Mouse (Mus musculus): ENCODE measurements around the gene Arhgap28.

DNA sequence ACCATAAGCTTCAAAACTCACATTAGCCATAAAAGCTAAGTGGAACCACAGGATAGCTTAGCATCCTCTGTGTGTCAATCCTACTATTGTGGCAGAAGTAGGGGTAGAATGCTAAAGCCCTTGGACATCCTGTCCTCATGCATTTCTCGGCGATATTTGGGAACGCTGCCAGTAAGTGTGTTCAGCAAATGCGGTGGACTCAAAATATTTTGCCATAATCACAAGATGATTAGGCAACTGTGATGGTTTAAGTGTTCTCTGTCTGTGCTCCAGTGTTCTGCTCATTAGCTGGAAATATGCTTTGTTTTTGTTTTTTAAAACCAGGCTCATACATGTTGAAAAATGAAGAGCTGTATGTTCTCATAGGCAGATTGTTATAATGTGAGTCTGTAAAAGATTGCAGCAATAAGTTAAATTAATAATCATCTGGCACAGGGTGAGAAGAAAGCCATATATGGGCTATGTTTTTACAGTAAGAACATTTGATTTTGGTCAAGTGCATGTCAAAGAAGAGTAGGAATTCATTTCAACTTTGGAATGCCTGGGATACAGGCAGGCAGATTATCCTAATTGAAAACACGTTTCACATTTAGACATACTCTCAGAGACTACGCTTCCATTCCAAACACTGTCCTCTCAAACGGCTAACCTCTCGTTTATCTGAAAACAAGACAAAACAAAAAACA is 41.9 kb upstream of the Arhgap28 start:
- TF ChIP-seq POLR2A (IDR thresholded peaks at IDR 0.05; ENCODE audit: borderline replicate concordance, insufficient read depth, low read length) (no peak), CTCF (IDR thresholded peaks at IDR 0.05; ENCODE audit: borderline replicate concordance, insufficient read depth, low read depth, low read length) (no peak)

Data from cerebellum, adult 2 months (tissue).